Mouse (Mus musculus) urinary bladder, adult 18-20 months (tissue): Measurements from ENCODE around the gene Rps27rt.
"Not testable (repeated sequence)": the region's sequence is repeated elsewhere in the genome, so short reads cannot be mapped to it uniquely, and the experiment has no call there.

Experiments
- DNase-seq, 2 experiments: peaks; one replicate each; pipeline ENCODE4 v3.0.0; 2022; ENCODE audit warnings: low spot score in 2 of 2, mixed read lengths in 2 of 2

Rps27rt gene

DNA sequence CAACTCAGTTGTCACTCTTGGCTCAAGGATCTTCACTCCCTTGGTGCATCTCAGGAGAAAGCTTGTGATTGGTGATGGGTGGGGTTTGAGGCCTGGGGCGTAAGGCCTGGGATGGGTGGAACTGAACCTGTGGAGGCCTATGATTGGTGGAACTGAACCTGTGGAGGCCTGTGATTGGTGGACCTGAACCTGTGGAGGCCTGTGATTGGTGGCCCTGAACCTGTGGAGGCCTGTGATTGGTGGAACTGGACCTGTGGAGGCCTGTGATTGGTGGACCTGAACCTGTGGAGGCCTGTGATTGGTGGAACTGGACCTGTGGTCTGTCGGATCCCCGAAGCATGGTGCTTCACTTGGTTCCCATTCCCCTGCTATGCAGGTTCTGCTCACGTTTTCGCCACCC is 3.2 kb upstream of the Rps27rt start:
- no peak for DNase-seq

DNA sequence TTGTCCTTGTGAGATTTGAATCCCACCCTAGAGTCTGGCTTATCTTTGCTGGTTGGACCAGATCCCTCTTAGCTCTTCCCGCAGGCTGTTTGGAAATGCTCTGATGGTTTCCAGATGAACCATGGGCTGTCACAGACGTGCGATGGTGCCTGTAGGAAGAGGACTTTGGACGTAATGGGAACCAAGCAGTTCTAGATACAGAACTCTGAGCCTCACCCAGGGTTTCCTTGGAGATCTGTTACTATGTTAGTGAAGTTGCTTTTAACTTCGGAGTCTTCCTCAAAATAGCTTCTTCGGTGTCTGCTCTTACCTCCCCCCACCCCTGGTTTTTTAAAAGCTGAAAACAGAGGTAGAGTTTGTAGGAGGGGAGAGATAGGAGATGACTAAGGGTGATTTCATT is 2.6 kb downstream of the Rps27rt start:
- no peak for DNase-seq

DNA sequence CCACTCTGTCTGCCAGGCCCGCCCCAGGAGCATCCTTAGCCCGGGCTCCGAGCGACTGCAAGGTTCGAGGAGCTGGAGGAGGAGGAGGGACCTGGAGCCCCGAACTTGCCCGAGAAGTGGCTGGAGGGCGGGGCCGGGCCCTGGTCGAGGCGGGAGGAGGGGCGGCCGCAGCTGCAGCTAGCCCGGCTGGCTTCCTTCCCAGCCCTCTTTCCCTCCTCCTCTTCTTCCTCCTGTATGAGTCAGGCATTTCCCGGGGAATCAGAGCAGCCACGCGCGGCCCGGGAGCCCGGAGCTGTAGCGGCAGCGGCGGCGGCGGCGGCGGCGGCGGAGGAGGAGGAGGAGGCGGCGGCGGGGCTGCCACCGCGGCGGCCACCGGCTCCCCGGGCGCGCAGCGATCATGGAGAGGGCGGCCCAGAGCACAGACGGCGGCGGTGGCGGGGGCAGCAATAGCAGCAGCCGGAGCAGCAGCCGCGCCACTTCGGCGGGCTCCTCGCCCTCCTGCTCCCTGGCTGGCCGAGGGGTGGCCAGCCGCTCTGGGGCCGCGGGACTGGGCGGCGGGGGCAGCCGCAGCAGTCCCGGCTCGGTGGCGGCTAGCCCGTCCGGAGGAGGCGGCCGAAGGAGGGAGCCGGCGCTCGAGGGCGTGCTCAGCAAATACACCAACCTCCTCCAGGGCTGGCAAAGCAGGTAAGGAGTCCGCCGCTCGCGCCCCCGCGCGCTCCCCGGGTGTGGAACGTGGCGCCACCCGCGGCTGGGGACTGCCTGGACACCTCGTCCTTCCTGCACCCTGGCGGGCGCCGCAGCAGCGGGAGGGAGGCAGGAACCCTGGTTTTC is 4.0 kb downstream of the Rps27rt start, which contains the start of gene Osbpl10:
Gene Osbpl10 (plus strand): TSS at position 289 of the 831 bp plus-strand sequence.
- peak; percentile 56 to 72 for DNase-seq

DNA sequence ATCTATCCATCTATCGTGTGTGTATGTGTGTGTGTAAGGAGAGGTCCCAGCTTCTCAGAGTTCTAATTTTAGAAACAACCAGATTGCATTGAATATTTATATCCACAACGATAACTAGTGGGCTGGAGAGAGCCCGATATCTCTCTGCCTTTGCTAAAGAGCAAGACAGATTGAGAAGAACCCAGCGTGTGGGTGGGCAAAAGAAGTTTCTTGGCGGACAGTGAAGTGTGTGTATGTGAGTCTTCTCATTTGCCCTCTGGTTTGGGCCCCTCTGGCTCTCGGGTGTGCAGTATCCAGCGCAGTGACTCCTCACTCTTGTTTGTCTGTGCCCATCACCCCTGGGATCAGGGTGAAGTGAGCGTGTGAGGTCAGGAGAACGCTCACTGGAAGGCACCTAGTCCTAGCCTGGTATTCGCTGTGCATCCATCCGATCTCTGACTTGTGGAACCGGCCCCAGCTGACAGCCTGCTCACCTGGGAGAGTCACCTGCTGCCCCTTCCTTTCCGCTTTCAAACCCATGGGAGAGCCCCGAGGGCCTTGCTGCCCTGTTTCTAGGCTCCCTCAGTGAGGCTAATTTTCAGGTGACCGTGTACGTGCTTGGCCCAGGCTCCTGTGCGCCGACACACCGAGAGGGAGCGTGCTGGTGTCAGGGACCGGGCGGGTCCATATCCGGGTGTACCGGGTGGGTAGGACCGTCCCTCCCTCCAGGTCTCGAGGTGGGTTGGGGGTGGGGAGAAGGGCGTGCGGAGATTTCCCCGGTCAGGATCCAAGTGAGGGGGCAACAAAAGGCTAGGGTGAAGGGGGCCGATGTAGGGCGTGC is 4.9 kb downstream of the Rps27rt start:
- DNase-seq = peak in 1 of 2 experiments; percentile 32

DNA sequence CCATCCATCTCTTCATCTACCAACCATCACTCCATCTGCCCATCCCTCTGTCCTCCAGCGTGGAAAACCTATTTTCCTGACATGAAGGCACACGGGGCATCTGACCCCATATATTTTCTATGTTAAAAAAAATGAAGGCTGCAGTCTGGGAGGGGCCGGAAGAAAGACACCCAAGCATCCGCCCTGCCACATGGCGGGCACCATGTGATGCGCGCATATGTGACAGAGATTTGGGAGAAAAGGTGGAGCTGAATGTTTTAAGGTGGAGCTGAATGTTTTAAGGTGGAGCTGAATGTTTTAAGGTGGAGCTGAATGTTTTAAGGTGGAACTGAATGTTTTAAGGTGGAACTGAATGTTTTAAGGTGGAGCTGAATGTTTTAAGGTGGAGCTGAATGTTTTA is 16.3 kb downstream of the Rps27rt start:
- not testable (repeated sequence) for DNase-seq

DNA sequence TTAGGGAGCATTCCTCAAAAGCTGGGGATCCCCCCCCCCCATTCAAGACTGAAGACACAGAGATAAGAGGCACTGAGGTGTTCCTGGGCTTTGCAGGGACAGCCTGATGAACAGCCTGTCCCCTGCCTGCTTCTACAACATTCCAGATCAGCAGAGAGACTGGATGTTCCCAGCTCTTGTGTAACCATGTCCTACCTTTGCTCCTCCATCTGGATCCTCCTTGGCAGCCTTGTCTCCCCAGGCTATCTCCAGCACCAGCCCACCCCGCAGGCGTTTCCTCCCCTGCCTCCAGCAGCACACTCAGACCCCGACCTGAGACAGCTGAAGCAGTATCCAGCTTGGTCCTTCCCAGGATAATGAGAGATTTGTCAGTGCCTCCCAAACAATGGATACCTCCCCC is 18.4 kb downstream of the Rps27rt start:
- DNase-seq = no peak

DNA sequence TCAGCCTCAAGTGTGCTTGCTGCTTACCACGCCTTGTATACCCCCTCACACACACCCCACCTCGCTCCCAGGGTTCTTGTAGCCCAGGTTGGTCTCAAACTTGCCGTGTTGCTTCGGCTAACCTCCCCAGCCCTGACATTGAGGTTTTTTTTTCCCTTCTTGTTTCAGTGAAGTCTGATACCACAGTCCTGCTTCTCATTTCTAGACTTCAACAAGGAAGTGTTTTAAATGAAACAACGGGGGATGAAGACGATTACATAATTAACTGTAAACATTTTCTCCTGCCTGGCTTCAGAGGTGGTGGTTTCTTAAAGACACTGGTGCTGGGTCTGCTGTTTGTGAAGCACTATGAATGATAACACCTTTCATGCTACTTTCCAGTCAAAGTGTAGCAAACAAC is 21.7 kb downstream of the Rps27rt start:
- DNase-seq = no peak

DNA sequence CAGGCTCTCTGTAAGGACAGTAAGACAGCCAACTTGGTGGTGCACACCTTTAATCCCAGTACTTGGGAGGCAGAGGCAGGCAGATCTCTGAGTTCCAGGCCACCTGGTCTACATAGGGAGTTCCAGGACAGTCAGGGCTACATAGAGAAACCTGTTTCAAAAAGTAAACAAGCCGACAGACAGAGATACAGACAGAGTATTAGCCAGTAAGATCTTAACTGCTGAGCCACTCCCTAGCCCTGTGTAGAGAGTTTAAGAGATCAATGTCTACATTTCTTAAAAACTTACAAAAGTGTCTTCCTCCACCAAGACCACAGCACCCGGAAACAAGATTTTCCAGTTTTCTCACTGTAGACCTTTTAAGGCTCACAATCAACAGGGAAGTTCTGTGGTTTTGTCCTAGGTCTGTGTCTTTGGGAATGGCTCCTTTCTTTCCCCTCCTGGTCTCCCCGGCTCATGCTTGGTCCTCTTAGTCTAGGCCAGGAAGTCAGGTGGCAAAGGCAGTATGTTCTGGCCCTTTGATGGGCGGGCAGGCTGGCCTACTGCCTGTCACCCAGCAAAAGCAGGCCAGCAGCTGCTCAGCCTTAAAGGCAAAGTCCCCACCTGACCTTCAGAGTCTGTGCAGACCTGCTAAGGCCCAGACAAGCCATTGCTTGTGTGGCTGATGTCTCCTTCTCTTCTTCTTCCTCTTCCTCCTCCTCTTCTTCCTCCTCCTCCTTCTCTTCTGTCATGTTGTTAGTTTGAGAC is 22.3 kb downstream of the Rps27rt start:
- DNase-seq = no peak

DNA sequence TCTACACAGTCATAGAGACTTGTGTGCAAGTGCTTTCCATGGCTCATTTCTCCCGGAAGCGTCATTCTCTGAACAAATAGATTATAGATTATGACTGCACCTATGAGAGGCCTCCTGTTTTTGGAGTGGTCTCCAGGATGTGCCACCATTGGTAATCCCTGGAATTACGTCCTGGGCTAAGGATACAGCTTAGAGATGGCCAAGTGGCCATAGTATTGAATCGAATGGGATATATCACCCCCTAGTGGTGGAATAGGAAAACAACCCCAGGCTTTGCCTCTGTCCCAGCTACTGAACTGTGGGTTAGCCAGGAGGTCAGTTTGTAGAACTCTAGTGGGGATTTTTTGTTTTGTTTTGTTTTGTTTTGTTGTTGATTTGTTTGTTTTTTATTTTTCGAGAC is 25.6 kb downstream of the Rps27rt start:
- no peak for DNase-seq

DNA sequence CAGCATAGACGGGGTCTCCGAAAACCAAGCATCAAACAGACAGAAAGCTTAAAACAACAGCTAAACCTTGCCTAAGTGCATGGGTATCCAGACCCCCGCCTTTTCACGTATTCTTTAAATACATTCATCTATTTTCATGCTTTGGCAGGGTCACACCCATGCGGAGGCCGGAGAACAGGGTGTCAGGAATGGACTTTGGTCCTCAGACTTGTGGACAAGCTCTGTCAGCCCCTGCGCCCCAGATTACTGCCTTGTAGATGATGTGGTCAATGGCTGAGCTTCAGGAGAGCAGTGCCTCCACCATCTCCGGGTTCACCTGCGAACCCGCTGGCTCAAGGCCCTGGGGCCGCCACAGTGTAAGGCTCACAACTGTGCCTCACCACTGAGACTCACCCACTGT is 27.2 kb downstream of the Rps27rt start:
- DNase-seq = no peak

DNA sequence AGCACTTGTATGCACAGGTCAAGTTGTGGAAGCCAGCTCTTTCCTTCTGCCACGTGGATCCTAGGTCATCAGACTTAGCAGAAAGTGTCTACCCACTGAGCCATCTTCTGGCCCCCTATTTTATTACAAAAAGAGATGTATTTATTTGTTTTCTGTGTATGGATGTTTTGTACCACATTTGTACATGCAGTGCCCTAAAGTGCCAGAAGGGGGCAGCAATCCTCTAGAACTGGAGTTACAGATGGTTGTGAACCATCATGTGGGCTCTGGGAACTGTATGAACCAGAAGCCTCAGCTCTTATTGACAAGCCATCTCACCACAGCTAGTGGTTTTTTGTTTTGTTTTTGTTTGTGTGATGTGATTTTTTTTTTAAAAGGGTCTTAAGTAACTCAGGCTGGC is 29.7 kb downstream of the Rps27rt start:
- DNase-seq = no peak

DNA sequence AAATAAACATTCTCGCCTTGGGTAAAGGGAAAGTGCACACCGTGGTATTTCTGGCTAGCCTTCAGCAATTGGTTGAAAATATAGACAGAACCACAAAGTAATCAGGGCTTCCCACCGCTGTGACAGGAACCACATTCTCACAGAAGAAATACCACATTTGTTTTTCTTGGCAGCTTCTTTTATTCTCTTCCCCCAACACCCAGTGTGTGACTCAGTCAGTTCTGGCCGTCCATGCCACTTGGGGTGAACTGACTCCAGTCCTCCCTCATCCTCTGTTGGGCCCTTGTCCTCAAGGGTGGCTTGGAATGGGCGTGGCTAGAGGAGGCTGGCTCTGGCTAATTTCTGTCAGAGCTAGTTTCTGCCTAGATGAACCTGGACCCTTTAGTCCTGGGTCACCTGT is 34.1 kb downstream of the Rps27rt start:
- peak in 1 of 2 experiments; percentile 30 for DNase-seq

DNA sequence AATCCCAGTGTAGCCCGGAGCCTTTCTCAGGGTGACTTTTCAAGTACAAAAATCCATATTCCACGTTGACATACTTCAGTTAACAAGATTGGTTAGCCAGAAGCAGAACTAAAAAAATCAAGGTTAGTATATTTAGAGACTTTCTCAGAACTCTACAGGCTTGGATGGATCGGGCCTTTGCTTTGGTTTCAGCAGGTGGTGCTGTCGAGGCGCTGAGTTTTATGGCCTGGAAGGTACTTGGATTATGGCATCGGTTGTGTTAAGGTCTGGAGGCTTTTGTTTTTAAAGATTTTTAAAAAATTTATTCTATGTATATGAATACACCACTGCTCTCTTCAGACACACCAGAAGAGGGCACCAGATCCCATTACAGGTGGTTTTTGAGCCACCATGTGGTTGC is 37.0 kb downstream of the Rps27rt start:
- DNase-seq = no peak

DNA sequence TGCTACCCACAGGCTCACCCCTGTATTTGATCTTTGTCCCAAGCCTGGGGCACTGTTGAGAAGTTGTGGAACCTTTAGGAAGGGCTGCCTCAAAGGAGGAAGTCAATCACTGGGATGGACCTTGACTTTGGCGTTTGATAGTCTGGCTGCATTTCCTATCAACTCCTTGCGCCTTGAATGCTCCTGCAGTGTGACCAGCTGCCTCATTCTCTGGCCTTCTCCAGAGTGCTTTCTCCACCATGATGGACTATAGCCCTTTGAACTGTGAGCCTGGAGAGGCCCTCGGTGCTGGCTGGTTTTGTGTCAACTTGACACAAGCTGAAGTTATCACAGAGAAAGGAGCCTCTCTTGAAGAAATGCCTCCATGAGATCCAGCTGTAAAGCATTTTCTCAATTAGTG is 37.9 kb downstream of the Rps27rt start:
- DNase-seq = no peak

DNA sequence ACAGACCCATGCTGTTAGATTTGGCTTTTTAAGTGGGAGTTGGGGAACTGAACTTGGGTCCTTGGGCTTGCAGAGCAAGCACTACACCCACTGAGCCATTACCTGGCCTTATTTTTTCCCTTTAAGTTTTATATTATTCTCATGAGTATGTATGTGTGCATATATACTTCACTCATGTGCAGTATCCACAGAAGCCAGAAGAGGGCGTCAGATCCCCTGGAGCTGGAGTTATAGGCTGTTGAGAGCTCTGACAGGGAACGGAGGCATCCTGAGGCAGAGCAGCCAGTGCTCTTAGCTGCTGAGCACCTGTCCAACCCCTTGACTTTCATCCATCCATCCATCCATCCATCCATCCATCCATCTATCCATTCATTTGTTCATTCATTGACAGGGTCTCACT is 45.9 kb downstream of the Rps27rt start:
- no peak for DNase-seq

DNA sequence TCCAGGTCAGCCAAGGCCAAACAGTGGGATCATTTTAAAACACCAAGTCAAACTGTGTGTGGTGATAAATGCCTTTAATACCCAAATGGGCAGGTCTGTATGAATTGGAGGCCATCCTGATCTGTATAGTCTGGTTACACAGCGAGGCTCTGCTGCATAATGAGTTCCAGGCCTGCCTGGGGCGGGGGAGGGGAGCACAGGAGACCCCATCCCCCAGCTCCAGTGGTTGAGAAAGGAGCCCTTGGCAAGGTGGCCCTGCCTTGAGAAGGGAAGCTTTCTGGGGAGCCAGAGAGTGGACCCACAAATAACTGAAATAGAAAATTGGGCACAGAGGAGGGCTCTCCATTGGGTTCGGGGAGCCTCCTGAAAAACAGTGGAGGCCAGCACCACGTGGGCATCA is 47.2 kb downstream of the Rps27rt start:
- no peak for DNase-seq

DNA sequence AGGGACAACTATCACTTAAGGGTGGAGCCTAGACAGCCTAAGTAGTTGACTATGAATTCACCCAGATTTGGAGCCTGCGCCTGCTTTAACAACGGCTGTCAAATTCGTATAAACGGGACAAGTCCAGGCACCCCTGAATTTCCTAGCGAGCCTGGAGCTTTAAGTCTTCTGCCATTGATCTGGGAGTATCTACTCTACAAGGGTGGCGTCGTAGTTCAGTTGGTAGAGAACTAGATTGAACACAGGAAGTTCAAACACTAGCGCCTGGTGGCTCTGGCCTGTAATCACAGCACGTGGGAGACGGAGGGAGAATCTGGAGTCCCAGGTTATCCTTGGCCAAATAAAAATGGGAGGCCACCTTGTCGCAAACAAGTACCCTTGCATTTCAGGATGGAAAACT is 48.3 kb downstream of the Rps27rt start:
- no peak for DNase-seq

DNA sequence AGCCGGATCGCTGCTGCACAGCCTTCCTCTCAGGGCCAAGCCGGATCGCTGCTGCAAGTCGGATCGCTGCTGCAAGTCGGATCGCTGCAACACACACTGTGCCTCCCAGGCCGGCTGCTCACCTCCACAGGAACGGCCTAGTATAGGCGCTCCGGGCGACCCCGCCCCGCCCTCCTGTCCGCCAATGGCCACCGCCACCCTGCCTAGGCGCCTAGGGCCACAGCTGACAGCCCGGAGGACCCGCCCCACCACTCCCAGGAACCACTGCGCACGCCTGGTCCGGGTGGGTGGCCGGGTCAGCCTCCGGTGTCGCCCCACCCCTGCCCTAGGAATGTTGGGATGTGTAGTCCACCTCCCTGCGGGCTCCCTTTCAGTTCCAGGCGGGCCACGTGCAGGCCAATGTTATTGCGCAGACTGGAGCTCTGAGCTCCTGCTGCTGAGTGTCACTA is 48.8 kb downstream of the Rps27rt start, which contains the start of gene Gpd1l:
Gene Gpd1l (minus strand): TSS at position 265 of the 449 bp plus-strand sequence.
- DNase-seq = peak; percentile 95 to 98

DNA sequence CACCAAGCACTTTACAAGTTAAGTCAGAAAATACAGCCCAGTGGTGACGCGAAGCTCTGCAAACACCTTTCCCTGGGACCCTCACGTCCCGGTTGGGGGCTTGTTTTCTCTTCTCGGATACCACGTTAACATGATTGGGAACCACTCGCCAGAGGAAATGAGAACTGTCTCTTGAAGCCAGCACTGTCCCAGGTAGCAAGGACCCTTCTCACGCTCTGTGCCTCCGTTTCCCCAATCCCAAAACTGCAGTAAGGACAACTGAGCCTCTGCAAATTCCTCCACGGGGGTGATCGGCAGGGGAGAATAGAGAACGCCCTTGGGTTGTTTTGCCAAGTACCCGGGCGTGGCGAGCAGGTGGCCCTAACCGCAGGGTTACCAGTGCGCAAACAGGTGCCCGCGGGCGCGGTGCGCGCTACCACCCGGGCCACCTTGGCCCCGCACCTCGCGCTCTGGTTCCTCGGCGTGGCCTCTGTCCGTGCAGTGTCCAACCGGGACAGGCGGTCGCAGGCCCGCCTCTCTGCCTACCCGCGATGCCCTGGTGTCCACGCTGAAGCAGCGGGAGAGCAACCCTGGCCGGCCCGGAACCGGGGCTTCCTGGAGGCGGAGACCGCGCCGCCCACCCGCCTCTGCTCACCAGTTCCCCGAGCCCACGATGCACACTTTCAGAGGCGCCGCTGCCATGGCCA is 49.4 kb downstream of the Rps27rt start:
- peak in 1 of 2 experiments; percentile 16 for DNase-seq

DNA sequence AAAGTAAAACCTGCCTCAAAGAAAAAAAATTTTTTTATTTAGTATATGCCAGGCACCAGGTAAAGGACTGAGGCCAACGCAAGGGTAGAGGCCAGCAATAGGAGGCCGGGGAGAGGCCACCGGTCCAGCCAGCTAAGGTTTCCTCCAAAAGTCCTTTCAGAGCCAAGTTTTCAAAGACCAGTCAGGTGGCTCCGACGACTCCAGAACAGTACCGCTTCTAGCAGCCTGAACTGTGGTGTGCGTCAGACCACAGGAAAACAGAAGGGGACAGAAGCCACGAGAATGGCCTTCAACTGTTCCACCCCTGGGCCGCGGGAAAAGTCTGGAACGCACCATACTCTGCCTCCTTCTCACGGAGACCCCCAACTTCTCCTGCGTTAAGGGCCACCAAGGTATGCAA is 49.9 kb downstream of the Rps27rt start:
- no peak for DNase-seq
